Mouse (Mus musculus) adrenal gland, postnatal 36 days (tissue): ENCODE measurements around the gene Zfp160. TPM values are rescaled to one million over a fixed set of nuclear protein-coding genes. Genes with fewer than 3 reads are reported as not detected.

Experiments
- total RNA-seq, 2 experiments: library from RNA; stranded (reverse); gene quantifications; 2 replicates each; pipeline ENCODE4 v1.2.3; 2021

The Zfp160 gene
- total RNA-seq, 2 experiments from 2014 or later, result 14.9 to 15.8 TPM

Other genes with a start within 250 kb of the Zfp160 start
- gene Vmn1r228, start 222.7 kb upstream of the Zfp160 start, total RNA-seq, result not detected
- gene Vmn1r229, start 197.3 kb upstream of the Zfp160 start, total RNA-seq, result not detected
- not detected for gene Vmn1r230, start 168.5 kb upstream of the Zfp160 start, total RNA-seq
- gene Vmn1r231, start 103.8 kb upstream of the Zfp160 start, total RNA-seq, result not detected
- gene Vmn1r232, start 89.2 kb upstream of the Zfp160 start, total RNA-seq, result not detected
- 100 to 1,000 TPM; 261 to 332 TPM for gene Ppp2r1a, start 63.6 kb upstream of the Zfp160 start, total RNA-seq
- not detected for gene Vmn1r233, start 12.4 kb upstream of the Zfp160 start, total RNA-seq
- not detected for gene Vmn1r234, start 217.2 kb downstream of the Zfp160 start, total RNA-seq
- gene Vmn1r235, start 247.5 kb downstream of the Zfp160 start, total RNA-seq, result not detected